Mouse (Mus musculus) adrenal gland, postnatal 14 days (tissue): ENCODE measurements around the gene Ctps2. TPM values are rescaled to one million over a fixed set of nuclear protein-coding genes. Genes with fewer than 3 reads are reported as not detected.

Source experiments
- DNase-seq: peaks from one replicate; pipeline ENCODE4 v3.0.0; 2021; ENCODE audit warnings: mixed read lengths
- microRNA-seq, 2 experiments: library from miRNA; unstranded; fragments of <30 nt; microRNA quantifications; one replicate each; pipeline ENCODE4 v1.2.0; 2021
- total RNA-seq: library from RNA; stranded (reverse); gene quantifications from 2 replicates; pipeline ENCODE4 v1.2.3, GENCODE M21; 2021

Ctps2 gene
- total RNA-seq, 1 experiment from 2014 or later = 63.2 TPM

- no peak for DNase-seq
Observed at GRCm38 (mm10) chrX:162967456-162967855, 66.4 kb downstream of the Ctps2 start.

- DNase-seq = no peak
Observed at GRCm38 (mm10) chrX:162976194-162976593, 75.2 kb downstream of the Ctps2 start.

- DNase-seq = no peak
Observed at GRCm38 (mm10) chrX:162986876-162987495, 85.9 kb downstream of the Ctps2 start.

GRCm38 (mm10) chrX:162991396-162991795 lies 90.4 kb downstream of the Ctps2 start:
- DNase-seq = no peak

- peak; percentile 6 for DNase-seq
Observed at GRCm38 (mm10) chrX:162992121-162992520, 91.1 kb downstream of the Ctps2 start.

- no peak for DNase-seq
Observed at GRCm38 (mm10) chrX:163027864-163028263, 126.8 kb downstream of the Ctps2 start.

GRCm38 (mm10) chrX:163038767-163039166 lies 137.7 kb downstream of the Ctps2 start:
- no peak for DNase-seq

GRCm38 (mm10) chrX:163042771-163043170 lies 141.7 kb downstream of the Ctps2 start:
- DNase-seq = no peak

- DNase-seq = no peak
Observed at GRCm38 (mm10) chrX:163063936-163064335, 162.9 kb downstream of the Ctps2 start.

Small RNA genes within 50 kb of the gene (microRNA-seq; reads per million reads assigned to microRNA genes)
- 0 reads per million in 2 experiments for gene Mir3473a

Other genes with a start within 250 kb of the Ctps2 start
- gene Rbbp7, start 140.8 kb upstream of the Ctps2 start, total RNA-seq = 168 and 178 TPM in 2 replicates
- 24.7 and 25.8 TPM in 2 replicates for gene Txlng, start 71.8 kb upstream of the Ctps2 start, total RNA-seq
- gene Syap1, start 12.8 kb upstream of the Ctps2 start, total RNA-seq = 76.5 and 85.3 TPM in 2 replicates
- 0.82 TPM in 1 of 2 replicates, not detected in the other for gene S100g, start 63.4 kb downstream of the Ctps2 start, total RNA-seq